Mouse (Mus musculus): ENCODE data around the gene Pafah1b3.

- no peak for TF ChIP-seq GATA1 (IDR thresholded peaks at IDR 0.05; ENCODE audit: borderline replicate concordance, low read length)
- no peak for TF ChIP-seq FLI1 (IDR thresholded peaks at IDR 0.05; ENCODE audit: low read length)
Observed at GRCm38 (mm10) chr7:25277405-25277804, 20.4 kb downstream of the Pafah1b3 start.
